Mouse (Mus musculus): ENCODE data around the gene Micall1. TPM values are rescaled to one million over a fixed set of nuclear protein-coding genes. Genes with fewer than 3 reads are reported as not detected.

Micall1 gene
- total and polyA plus RNA-seq, 2 experiments from 2014 or later, result 8.0 to 29.1 TPM

DNA sequence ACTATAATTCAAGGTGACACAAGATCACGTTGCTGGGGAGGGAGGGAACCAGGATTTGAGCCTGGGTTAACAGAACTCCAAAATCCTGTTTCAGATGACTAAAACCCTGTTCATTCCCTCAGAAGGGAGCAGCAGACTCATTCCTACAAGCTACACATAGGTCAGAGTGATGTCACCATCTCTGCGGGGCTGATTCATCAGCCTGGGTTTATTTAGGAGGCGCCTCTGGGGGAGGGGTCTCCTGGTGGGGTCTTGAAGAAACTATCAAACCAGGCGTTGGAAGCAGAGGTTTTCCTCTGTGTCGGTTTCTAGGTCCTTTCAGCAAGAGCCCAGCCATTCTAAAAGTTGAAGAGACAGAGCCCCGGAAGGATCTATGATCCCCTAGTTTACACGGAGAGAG is 732 bp upstream of the Micall1 start:
- Histone ChIP-seq H3K9ac (no peak overlapping the region), H3K27me3 (ENCODE audit: insufficient read depth, low read length) (no peaks in the 10 kb centered on the region), H3K4me1 (ENCODE audit: insufficient read depth) (peaks cover 22% of the 10 kb centered on the region; the same call in 1 of the 2 replicates), H3K9me3 (ENCODE audit: low read length) (no peaks in the 10 kb centered on the region), H3K4me2 (ENCODE audit: low read depth) (peak overlapping the region; percentile 98), H3K27ac (ENCODE audit: low read depth, low read length) (no peak overlapping the region), H3K36me3 (ENCODE audit: insufficient read depth) (no peaks in the 10 kb centered on the region), H3K4me3 (ENCODE audit: low read depth, low read length) (peak overlapping the region; percentile 86; the same call in 1 of the 2 replicates)
- 23% methylated on average over 7 of the region's 7 CpGs for WGBS
- no peak for TF ChIP-seq CTCF (IDR thresholded peaks at IDR 0.05; ENCODE audit: low read depth)
- no peak for ATAC-seq
- DNase-seq, result no peak

DNA sequence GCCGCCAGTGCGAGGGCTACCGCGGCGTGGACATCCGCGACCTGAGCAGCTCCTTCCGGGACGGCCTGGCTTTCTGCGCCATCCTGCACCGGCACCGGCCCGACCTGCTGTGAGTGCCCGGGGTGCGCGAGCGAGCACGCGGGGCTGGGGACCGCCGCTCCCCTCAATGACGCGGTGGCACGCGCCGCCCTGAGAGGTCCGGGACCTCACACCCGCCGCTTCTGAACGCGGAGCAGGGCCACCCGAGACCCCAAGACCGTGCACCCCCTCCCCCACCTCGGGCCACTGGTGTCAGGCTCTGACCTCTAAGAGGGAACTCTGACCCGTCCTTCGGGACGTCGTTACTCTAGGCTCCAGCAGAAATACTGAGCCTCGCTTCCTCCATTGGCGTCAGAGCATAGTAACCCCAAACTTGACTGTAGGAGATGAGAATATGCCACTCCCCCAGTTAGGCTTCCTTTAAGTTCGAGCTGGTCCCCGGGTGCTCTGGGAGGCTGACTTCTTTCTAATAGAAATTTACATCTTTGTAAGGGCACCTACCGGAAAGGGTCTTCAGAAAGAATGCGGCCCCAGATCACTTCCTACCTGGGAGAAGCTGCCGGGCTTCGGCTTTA is 730 bp downstream of the Micall1 start:
- Histone ChIP-seq H3K9ac (peak overlapping the region; percentile 91), H3K4me3 (ENCODE audit: low read depth, low read length) (peak overlapping the region; percentile 86), H3K4me2 (ENCODE audit: low read depth) (peak overlapping the region; percentile 98), H3K4me1 (ENCODE audit: insufficient read depth) (peaks cover 22% of the 10 kb centered on the region; the same call in 1 of the 2 replicates), H3K9me3 (ENCODE audit: low read length) (no peaks in the 10 kb centered on the region), H3K27ac (ENCODE audit: low read depth, low read length) (peak overlapping the region; percentile 69), H3K27me3 (ENCODE audit: insufficient read depth, low read length) (no peaks in the 10 kb centered on the region), H3K36me3 (ENCODE audit: insufficient read depth) (0 out of 2 replicates have a peak, but pooled peaks cover under 1% of the 10 kb centered on the region)
- TF ChIP-seq CTCF (IDR thresholded peaks at IDR 0.05; ENCODE audit: low read depth), result no peak
- WGBS, result 2% methylated on average over 41 of the region's 46 CpGs
- ATAC-seq, result peak; percentile 70
- DNase-seq, result peak; percentile 47

DNA sequence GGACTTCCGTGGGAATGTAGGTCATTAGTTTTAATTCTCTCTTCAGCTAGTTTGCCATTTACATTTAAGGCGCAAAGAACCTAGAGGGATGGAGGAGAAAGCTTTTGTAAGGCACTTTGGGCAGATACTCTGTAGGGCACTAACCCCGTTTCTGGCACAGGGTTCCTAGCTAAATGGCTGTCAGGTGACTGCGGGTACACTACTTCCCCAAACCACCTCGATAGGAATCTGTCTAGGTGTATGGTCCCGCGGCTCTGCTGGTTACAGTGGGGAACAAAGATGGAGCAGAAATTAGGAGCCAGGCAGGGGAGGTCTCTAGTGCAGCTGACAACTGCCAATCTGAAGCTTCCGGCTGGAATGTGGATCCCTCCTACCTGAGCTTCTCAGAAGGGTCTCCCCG is 1.3 kb downstream of the Micall1 start:
- peak overlapping the region; percentile 98 for H3K4me2 ChIP-seq (ENCODE audit: low read depth)
- ATAC-seq (no peak), DNase-seq (no peak)
- peak overlapping the region; percentile 86 for H3K4me3 ChIP-seq (ENCODE audit: low read depth, low read length)
- peaks cover 22% of the 10 kb centered on the region; the same call in 1 of the 2 replicates for H3K4me1 ChIP-seq (ENCODE audit: insufficient read depth)
- 0 out of 2 replicates have a peak, but pooled peaks cover 7% of the 10 kb centered on the region for H3K36me3 ChIP-seq (ENCODE audit: insufficient read depth)
- H3K9ac ChIP-seq, result peak overlapping the region; percentile 91
- H3K27ac ChIP-seq (ENCODE audit: low read depth, low read length), result no peak overlapping the region
- TF ChIP-seq CTCF (IDR thresholded peaks at IDR 0.05; ENCODE audit: low read depth), result no peak
- no peaks in the 10 kb centered on the region for H3K9me3 ChIP-seq (ENCODE audit: low read length)
- 19% methylated on average over 9 of the region's 9 CpGs for WGBS
- H3K27me3 ChIP-seq (ENCODE audit: insufficient read depth, low read length), result no peaks in the 10 kb centered on the region

DNA sequence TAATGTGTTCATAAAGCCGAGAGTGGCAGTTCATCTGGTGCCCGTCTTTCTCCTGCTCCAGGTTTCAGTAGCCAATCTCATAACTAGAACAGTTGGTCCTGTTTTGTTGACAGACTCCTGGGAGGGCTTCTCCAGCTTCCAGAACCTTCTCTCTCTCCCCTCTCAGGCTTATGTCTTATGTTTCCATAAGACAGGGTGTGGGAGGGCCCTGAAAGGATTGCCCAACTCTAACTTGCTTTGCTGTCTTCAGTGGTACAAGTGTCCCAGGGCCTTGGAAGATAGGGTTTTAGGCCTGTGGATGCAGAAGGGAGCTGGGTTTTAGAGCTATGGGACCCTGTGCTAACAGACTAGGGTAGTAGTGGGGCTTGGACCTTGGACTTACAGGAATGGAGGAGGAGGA is 1.8 kb downstream of the Micall1 start:
- WGBS, result 42% methylated on average over 2 of the region's 2 CpGs
- ATAC-seq (no peak), DNase-seq (no peak)
- Histone ChIP-seq H3K36me3 (ENCODE audit: insufficient read depth) (0 out of 2 replicates have a peak, but pooled peaks cover 12% of the 10 kb centered on the region), H3K27ac (ENCODE audit: low read depth, low read length) (no peak overlapping the region), H3K27me3 (ENCODE audit: insufficient read depth, low read length) (no peaks in the 10 kb centered on the region), H3K4me1 (ENCODE audit: insufficient read depth) (peaks cover 22% of the 10 kb centered on the region; the same call in 1 of the 2 replicates), H3K4me2 (ENCODE audit: low read depth) (peak overlapping the region; percentile 98), H3K4me3 (ENCODE audit: low read depth, low read length) (peak overlapping the region; percentile 86; the same call in 1 of the 2 replicates), H3K9me3 (ENCODE audit: low read length) (no peaks in the 10 kb centered on the region), H3K9ac (0 out of 2 replicates have a peak overlapping the region, but pooled peaks have one; percentile 91)
- no peak for TF ChIP-seq CTCF (IDR thresholded peaks at IDR 0.05; ENCODE audit: low read depth)

DNA sequence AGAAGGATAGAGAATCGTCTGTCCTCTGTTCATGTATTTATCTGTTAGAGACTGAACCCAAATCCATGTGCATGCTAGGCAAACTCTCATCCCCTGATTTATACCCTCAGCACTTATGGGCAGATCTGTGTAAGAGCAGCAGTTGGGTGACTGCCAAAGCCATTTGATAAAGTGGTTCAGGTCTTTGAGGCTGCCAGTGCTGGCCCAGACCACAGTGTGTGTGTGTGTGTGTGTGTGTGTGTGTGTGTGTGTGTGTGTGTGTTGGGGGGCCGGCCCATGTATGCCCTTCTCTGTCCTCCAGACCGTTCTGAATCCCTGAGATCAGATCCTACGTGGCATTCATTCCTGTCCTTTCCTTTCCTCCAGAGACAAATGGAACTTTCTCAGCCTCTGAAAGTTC is 3.1 kb downstream of the Micall1 start:
- Histone ChIP-seq H3K4me1 (ENCODE audit: insufficient read depth) (peaks cover 22% of the 10 kb centered on the region; the same call in 1 of the 2 replicates), H3K9me3 (ENCODE audit: low read length) (no peaks in the 10 kb centered on the region), H3K27me3 (ENCODE audit: insufficient read depth, low read length) (no peaks in the 10 kb centered on the region), H3K27ac (ENCODE audit: low read depth, low read length) (no peak overlapping the region), H3K4me3 (ENCODE audit: low read depth, low read length) (no peak overlapping the region), H3K36me3 (ENCODE audit: insufficient read depth) (0 out of 2 replicates have a peak, but pooled peaks cover 14% of the 10 kb centered on the region), H3K9ac (no peak overlapping the region), H3K4me2 (ENCODE audit: low read depth) (no peak overlapping the region)
- ATAC-seq, result no peak
- WGBS, result 65% methylated on average over 4 of the region's 4 CpGs
- DNase-seq, result peak; percentile 19
- no peak for TF ChIP-seq CTCF (IDR thresholded peaks at IDR 0.05; ENCODE audit: low read depth)

DNA sequence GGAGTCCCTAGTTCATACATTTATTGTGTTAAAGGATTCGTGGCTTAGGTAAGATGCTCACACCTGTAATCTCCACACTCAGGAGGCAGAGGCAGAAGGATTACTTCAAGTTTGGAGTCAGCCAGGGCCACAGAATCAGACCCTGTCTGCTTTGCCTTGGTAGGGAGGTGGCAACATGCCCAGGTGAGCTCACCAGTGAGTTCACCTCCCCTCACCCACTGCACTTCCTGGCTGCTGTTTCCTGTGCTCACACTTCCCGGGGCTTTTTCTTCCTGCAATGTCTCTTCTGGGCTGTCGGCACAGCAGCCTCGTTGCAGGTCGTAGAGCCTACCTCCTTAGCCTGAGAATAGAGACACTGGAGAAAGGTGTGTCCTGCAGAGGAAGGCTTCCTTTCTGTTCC is 6.6 kb downstream of the Micall1 start:
- H3K4me3 ChIP-seq (ENCODE audit: low read depth, low read length), result no peak overlapping the region
- ATAC-seq, result no peak
- H3K27ac ChIP-seq (ENCODE audit: low read depth, low read length), result no peak overlapping the region
- no peak overlapping the region for H3K9ac ChIP-seq
- no peak overlapping the region for H3K4me2 ChIP-seq (ENCODE audit: low read depth)
- 78% methylated on average over 5 of the region's 5 CpGs for WGBS
- no peak for DNase-seq
- no peak for TF ChIP-seq CTCF (IDR thresholded peaks at IDR 0.05; ENCODE audit: low read depth)
- peaks cover 12% of the 10 kb centered on the region; the same call in 1 of the 2 replicates for H3K4me1 ChIP-seq (ENCODE audit: insufficient read depth)
- no peaks in the 10 kb centered on the region for H3K9me3 ChIP-seq (ENCODE audit: low read length)
- H3K36me3 ChIP-seq (ENCODE audit: insufficient read depth), result peaks cover 29% of the 10 kb centered on the region
- H3K27me3 ChIP-seq (ENCODE audit: insufficient read depth, low read length), result no peaks in the 10 kb centered on the region

DNA sequence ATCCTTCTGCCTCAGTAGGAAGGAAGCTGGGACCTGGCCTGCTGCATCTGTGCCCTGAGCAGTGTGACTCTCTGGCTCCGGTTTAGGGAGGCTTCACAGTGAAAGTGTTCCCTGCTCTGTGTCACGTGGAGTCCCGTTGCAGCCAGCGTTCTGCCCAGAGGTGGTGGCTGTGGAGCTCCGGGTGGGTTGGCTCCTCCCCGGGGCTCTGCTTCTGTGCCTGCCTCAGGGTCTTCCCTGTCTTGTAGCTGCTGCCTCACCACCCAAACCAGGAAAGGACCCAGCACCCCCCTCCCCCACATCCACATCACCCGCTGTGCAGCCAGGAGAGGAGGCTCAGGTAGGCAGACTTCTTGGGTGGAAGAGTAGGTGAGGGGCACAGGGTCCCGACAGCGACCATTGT is 10.8 kb downstream of the Micall1 start:
- ATAC-seq (no peak), DNase-seq (no peak)

More for the DNA sequence above, 10.8 kb downstream of the Micall1 start:
- Histone ChIP-seq H3K4me2 (ENCODE audit: low read depth) (no peak overlapping the region), H3K27me3 (ENCODE audit: insufficient read depth, low read length) (no peaks in the 10 kb centered on the region), H3K4me3 (ENCODE audit: low read depth, low read length) (no peak overlapping the region), H3K9ac (no peak overlapping the region), H3K27ac (ENCODE audit: low read depth, low read length) (no peak overlapping the region), H3K4me1 (ENCODE audit: insufficient read depth) (no peaks in the 10 kb centered on the region), H3K36me3 (ENCODE audit: insufficient read depth) (peaks cover 56% of the 10 kb centered on the region), H3K9me3 (ENCODE audit: low read length) (no peaks in the 10 kb centered on the region)
- 84% methylated on average over 9 of the region's 9 CpGs for WGBS
- TF ChIP-seq CTCF (IDR thresholded peaks at IDR 0.05; ENCODE audit: low read depth), result no peak

All from forebrain, postnatal 0 days (tissue).